In the genomic region with DNA sequence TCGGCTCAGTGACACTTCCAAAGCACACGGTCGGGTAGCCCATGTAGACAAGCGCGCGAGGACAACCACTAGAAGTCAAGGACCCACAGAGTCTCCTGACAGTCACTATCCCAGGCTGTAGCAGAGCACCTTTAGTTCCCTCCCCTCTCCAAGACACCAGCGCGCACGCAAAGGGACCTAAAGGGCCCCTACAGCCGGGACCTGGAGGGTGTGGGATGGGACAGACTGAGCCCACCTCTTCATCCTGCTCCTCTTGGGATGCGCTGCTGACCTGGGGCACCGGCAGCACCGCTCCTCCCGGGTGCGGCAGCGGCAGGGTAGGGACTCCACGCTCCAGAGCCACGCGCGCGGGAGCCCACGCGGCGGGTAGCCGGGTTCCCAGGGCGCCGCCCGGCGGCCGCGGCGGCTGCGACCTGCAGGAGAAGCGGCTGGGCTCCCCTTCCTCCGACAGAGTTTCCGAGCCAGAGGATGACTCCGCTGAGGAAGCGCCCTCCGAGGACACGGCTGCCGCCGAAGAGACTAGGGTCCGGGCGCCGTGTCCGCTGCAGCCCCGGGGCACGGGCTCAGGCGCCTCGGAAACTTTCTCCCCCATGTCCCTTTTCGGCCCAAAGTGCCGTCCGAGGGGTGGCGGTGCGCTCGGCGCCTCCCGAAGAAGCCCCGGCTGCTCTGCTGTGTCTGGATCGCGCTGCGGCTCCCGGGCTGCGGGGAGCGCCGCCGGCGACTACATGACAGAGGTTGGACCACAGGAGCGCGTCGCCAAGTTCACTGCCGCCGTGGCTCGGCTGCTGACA, we compare ENCODE assay signal across 8 mouse cellular contexts. TPM values are rescaled to one million over a fixed set of nuclear protein-coding genes. Genes with fewer than 3 reads are reported as not detected.
DNase-seq lines count a peak whose midpoint lies in the region; ATAC-seq and TF ChIP-seq lines count a peak whose summit lies in the region.

No protein-coding gene starts in this region.

- H3K36me3 ChIP-seq in megakaryocyte, embryonic 14.5 days (replicated peaks; ENCODE audit: low read length), result no peaks in the 10 kb centered on the region
- H3K36me3 ChIP-seq in embryonic facial prominence, embryonic 13.5 days, result no peaks in the 10 kb centered on the region
- H3K36me3 ChIP-seq in heart, embryonic 11.5 days (ENCODE audit: control insufficient read depth, insufficient read depth, low read length), result no peaks in the 10 kb centered on the region
- H3K36me3 ChIP-seq in kidney, postnatal 0 days (ENCODE audit: insufficient read depth, low read length), result no peaks in the 10 kb centered on the region
- H3K36me3 ChIP-seq in lung, embryonic 16.5 days (ENCODE audit: control insufficient read depth, insufficient read depth, low read length), result no peaks in the 10 kb centered on the region

- TF ChIP-seq CTCF in kidney, postnatal 0 days (IDR thresholded peaks at IDR 0.05; ENCODE audit: low read depth), result 0 out of 2 replicates have a peak, but pooled peaks have one; percentile 5

- WGBS in embryonic facial prominence, embryonic 13.5 days, result under 1% methylated on average over 74 of the region's 74 CpGs
- WGBS in heart, embryonic 11.5 days (ENCODE audit: insufficient replicate concordance), result under 1% methylated on average over 68 of the region's 74 CpGs
- under 1% methylated on average over 73 of the region's 74 CpGs for WGBS in kidney, postnatal 0 days
- WGBS in lung, embryonic 16.5 days, result under 1% methylated on average over 63 of the region's 74 CpGs

- no peak overlapping the region for H3K27ac ChIP-seq in embryonic facial prominence, embryonic 13.5 days
- H3K27ac ChIP-seq in heart, embryonic 11.5 days (ENCODE audit: low read depth, low read length), result no peak overlapping the region
- no peak overlapping the region for H3K27ac ChIP-seq in kidney, postnatal 0 days
- no peak overlapping the region for H3K27ac ChIP-seq in lung, embryonic 16.5 days (ENCODE audit: low read length)

- ATAC-seq in megakaryocyte, adult 5-6 weeks (ENCODE audit: poor library complexity, severe bottlenecking), result no peak
- peak; percentile 28 for ATAC-seq in embryonic facial prominence, embryonic 13.5 days (ENCODE audit: insufficient number of reproducible peaks, insufficient read depth, low FRiP score, low TSS enrichment, low read depth)
- ATAC-seq in heart, embryonic 11.5 days (replicated peaks; ENCODE audit: insufficient number of reproducible peaks, low FRiP score, low TSS enrichment), result peak; percentile 58; the same call in 1 of the 2 replicates
- peak; percentile 43 for ATAC-seq in kidney, postnatal 0 days (replicated peaks; ENCODE audit: low FRiP score, low read depth)
- ATAC-seq in lung, embryonic 16.5 days (ENCODE audit: low read depth), result peak; percentile 64
- ATAC-seq in megakaryocyte-erythroid progenitor cell, adult 5-6 weeks (replicated peaks; ENCODE audit: low FRiP score, low TSS enrichment, poor library complexity, severe bottlenecking), result no peak

- H3K4me3 ChIP-seq in megakaryocyte, embryonic 14.5 days (replicated peaks), result peak overlapping the region; percentile 91
- H3K4me3 ChIP-seq in embryonic facial prominence, embryonic 13.5 days, result peak overlapping the region; percentile 59
- H3K4me3 ChIP-seq in heart, embryonic 11.5 days (ENCODE audit: low read depth, low read length), result peak overlapping the region; percentile 76
- peak overlapping the region; percentile 64 for H3K4me3 ChIP-seq in kidney, postnatal 0 days (replicated peaks; ENCODE audit: low read depth, low read length)
- H3K4me3 ChIP-seq in lung, embryonic 16.5 days (ENCODE audit: low read length), result peak overlapping the region; percentile 77

- peaks cover 69% of the 10 kb centered on the region for H3K27me3 ChIP-seq in megakaryocyte, embryonic 14.5 days (replicated peaks)
- peaks cover 60% of the 10 kb centered on the region for H3K27me3 ChIP-seq in embryonic facial prominence, embryonic 13.5 days
- H3K27me3 ChIP-seq in heart, embryonic 11.5 days (ENCODE audit: control insufficient read depth, insufficient read depth, low read length), result peaks cover 15% of the 10 kb centered on the region
- H3K27me3 ChIP-seq in kidney, postnatal 0 days (ENCODE audit: insufficient read depth, low read length), result peaks cover 6% of the 10 kb centered on the region; the same call in 1 of the 2 replicates
- peaks cover 31% of the 10 kb centered on the region for H3K27me3 ChIP-seq in lung, embryonic 16.5 days (ENCODE audit: control insufficient read depth, insufficient read depth, low read depth, low read length)

- peaks cover 14% of the 10 kb centered on the region for H3K9me3 ChIP-seq in megakaryocyte, embryonic 14.5 days
- H3K9me3 ChIP-seq in embryonic facial prominence, embryonic 13.5 days, result no peaks in the 10 kb centered on the region
- no peaks in the 10 kb centered on the region for H3K9me3 ChIP-seq in heart, embryonic 11.5 days (replicated peaks; ENCODE audit: control insufficient read depth, low read length)
- H3K9me3 ChIP-seq in kidney, postnatal 0 days (replicated peaks; ENCODE audit: low read length), result no peaks in the 10 kb centered on the region
- no peaks in the 10 kb centered on the region for H3K9me3 ChIP-seq in lung, embryonic 16.5 days (ENCODE audit: control insufficient read depth, low read length)

- H3K4me2 ChIP-seq in embryonic facial prominence, embryonic 13.5 days, result peak overlapping the region; percentile 95
- peak overlapping the region; percentile 98 for H3K4me2 ChIP-seq in heart, embryonic 11.5 days
- H3K4me2 ChIP-seq in kidney, postnatal 0 days (ENCODE audit: low read length), result peak overlapping the region; percentile 98
- peak overlapping the region; percentile 99 for H3K4me2 ChIP-seq in lung, embryonic 16.5 days (ENCODE audit: low read depth, low read length)

- peak overlapping the region; percentile 71 for H3K9ac ChIP-seq in embryonic facial prominence, embryonic 13.5 days
- peak overlapping the region; percentile 73 for H3K9ac ChIP-seq in heart, embryonic 11.5 days (ENCODE audit: low read depth, low read length)
- H3K9ac ChIP-seq in kidney, postnatal 0 days (ENCODE audit: low read depth, low read length), result peak overlapping the region; percentile 58
- peak overlapping the region; percentile 75 for H3K9ac ChIP-seq in lung, embryonic 16.5 days (ENCODE audit: low read length)

- DNase-seq in kidney, postnatal 0 days (ENCODE audit: low spot score), result peak; percentile 46
- DNase-seq in retina, postnatal 7 days (ENCODE audit: low read depth, low spot score), result peak; percentile 6

- peaks cover 31% of the 10 kb centered on the region for H3K4me1 ChIP-seq in megakaryocyte, embryonic 14.5 days
- peaks cover 17% of the 10 kb centered on the region for H3K4me1 ChIP-seq in embryonic facial prominence, embryonic 13.5 days
- peaks cover 13% of the 10 kb centered on the region for H3K4me1 ChIP-seq in heart, embryonic 11.5 days (ENCODE audit: control insufficient read depth, insufficient read depth, low read length)
- H3K4me1 ChIP-seq in kidney, postnatal 0 days (replicated peaks; ENCODE audit: insufficient read depth, low read length), result peaks cover 13% of the 10 kb centered on the region; the same call in 1 of the 2 replicates
- peaks cover 18% of the 10 kb centered on the region for H3K4me1 ChIP-seq in lung, embryonic 16.5 days (replicated peaks; ENCODE audit: control insufficient read depth, insufficient read depth, low read length)

RNA-seq across cellular contexts. Expression of a gene that starts 0.5 kb away (rescaled TPM):
- polyA plus RNA-seq in megakaryocyte, embryonic 14.5 days (2012; ENCODE audit: insufficient read depth, low replicate concordance), result 3.5 and 3.7 TPM in 2 replicates
- total RNA-seq in megakaryocyte, adult 5-6 weeks (2015), result 1.2 and 2.2 TPM in 2 replicates
- total RNA-seq in megakaryocyte, adult 5-6 weeks (2017), result 0.12 and 0.26 TPM in 2 replicates
- 28.6 and 30.1 TPM in 2 replicates for polyA plus RNA-seq in embryonic facial prominence, embryonic 13.5 days (2015; fragmentation: Nextera tagmentation; extraction: Ambion mirVana)
- 39.3 and 45.4 TPM in 2 replicates for polyA plus RNA-seq in heart, embryonic 11.5 days (2014; fragmentation: Nextera tagmentation; extraction: Ambion mirVana)
- polyA plus RNA-seq in kidney, postnatal 0 days (2015; fragmentation: Nextera tagmentation; extraction: Ambion mirVana), result 10.6 and 12.7 TPM in 2 replicates
- 30.2 and 30.4 TPM in 2 replicates for polyA plus RNA-seq in lung, embryonic 16.5 days (2015; fragmentation: Nextera tagmentation; extraction: Ambion mirVana)
- 35.8 and 40.9 TPM in 2 replicates for total RNA-seq in megakaryocyte-erythroid progenitor cell, adult 5-6 weeks (2014; fragmentation: Nextera tagmentation)
- total RNA-seq in megakaryocyte-erythroid progenitor cell, adult 5-6 weeks (2017), result 10.9 and 18.4 TPM in 2 replicates

Comparison
In these comparisons a context has a peak if more than half of its experiments do, and no peak if none do; other contexts are left out.
1. ATAC-seq: peak in embryonic facial prominence, embryonic 13.5 days (single experiment), heart, embryonic 11.5 days (single experiment), kidney, postnatal 0 days (single experiment) and lung, embryonic 16.5 days (single experiment); none in megakaryocyte, adult 5-6 weeks (single experiment) and megakaryocyte-erythroid progenitor cell, adult 5-6 weeks (single experiment).
2. Peak in every context shown above with its lines, with median percentiles within 50 percentile points of each other: H3K4me3 ChIP-seq, H3K4me2 ChIP-seq and H3K9ac ChIP-seq.